Mouse (Mus musculus) embryonic fibroblast, embryonic 13.5 days (primary cell): ENCODE data around the gene Ubtf.
"Not testable (repeated sequence)": the region's sequence is repeated elsewhere in the genome, so short reads cannot be mapped to it uniquely, and the experiment has no call there.

ENCODE experiments used
- CTCF ChIP-seq: IDR thresholded peaks from 2 replicates; pipeline ENCODE4 v1.5.1; 2011; ENCODE audit warnings: mild to moderate bottlenecking, control low read depth, low read length, moderate library complexity, borderline replicate concordance; ENCODE audit not compliant: insufficient read depth
- POLR2A ChIP-seq: IDR thresholded peaks from 2 replicates; pipeline ENCODE4 v1.6.1; 2011; ENCODE audit warnings: low read depth, mild to moderate bottlenecking, control low read depth, low read length, moderate library complexity

DNA sequence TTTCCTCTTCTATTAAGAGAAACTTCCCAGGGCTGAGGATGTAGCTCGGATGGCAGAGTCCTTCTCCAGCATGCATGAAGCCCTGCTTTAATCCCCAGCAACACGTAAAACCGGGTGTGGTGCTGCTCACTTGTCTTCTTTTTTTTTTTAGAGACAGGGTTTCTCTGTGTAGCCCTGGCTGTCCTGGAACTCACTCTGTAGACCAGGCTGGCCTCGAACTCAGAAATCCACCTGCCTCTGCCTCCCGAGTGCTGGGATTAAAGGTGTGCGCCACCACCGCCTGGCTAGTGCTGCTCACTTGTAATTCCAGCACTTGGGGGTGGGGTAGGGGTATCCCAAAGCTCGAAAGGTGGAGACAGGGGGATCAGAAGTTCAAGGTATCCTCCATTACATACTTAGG, 46.6 kb upstream of the Ubtf start, which contains the start of gene Slc4a1:
- not testable (repeated sequence) for TF ChIP-seq POLR2A, CTCF
